Comparison of ENCODE assay signal across 26 mouse cellular contexts in the genomic region with DNA sequence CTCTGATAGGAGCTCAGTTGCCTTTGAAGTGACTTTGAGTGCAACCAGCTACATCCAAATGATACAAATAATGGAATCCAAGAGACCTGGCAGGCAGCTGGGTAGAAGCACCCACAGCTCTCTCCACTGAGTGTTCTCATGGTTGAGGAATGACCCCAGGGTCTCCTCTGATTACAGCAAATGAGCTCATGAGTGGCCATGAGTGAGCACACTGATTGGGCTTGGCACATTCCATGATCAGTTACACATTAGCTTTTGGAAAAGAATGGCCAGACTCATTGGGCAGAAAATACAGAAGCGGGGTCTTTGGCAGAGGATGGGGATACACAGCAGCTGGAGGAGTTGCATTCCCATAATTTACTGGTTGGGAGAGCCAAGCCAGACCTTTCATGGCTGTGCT.
"Had no signal": no experiment of that assay in that cellular context is flagged by ENCODE, and none has a peak within 500 bp of the region (broad histone marks: within the 10 kb centered on the region; RNA-seq: fewer than 3 reads in every experiment).

No protein-coding gene starts in this region.

- H3K4me2 ChIP-seq: heart, embryonic 12.5 days; hindbrain, embryonic 13.5 days; intestine, embryonic 15.5 days; limb, embryonic 13.5 days; limb, embryonic 15.5 days; liver, embryonic 12.5 days had no signal

- H3K4me3 ChIP-seq: gastrocnemius, adult 2 months; heart, embryonic 10.5 days; heart, embryonic 12.5 days; hindbrain, embryonic 10.5 days; hindbrain, embryonic 13.5 days; intestine, embryonic 15.5 days; layer of hippocampus, adult 2 months; left cerebral cortex, adult 2 months; limb, embryonic 13.5 days; limb, embryonic 15.5 days; liver, embryonic 12.5 days had no signal

- H3K36me3 ChIP-seq: heart, embryonic 10.5 days; heart, embryonic 12.5 days; hindbrain, embryonic 10.5 days; hindbrain, embryonic 13.5 days; intestine, embryonic 15.5 days; limb, embryonic 13.5 days; limb, embryonic 15.5 days; liver, embryonic 12.5 days had no signal

- H3K9me3 ChIP-seq: heart, embryonic 10.5 days; heart, embryonic 12.5 days; hindbrain, embryonic 10.5 days; hindbrain, embryonic 13.5 days; intestine, embryonic 15.5 days; limb, embryonic 13.5 days; limb, embryonic 15.5 days; liver, embryonic 12.5 days had no signal

- H3K27me3 ChIP-seq: heart, embryonic 12.5 days; hindbrain, embryonic 13.5 days; intestine, embryonic 15.5 days; limb, embryonic 13.5 days; limb, embryonic 15.5 days; liver, embryonic 12.5 days had no signal

- H3K9ac ChIP-seq: heart, embryonic 12.5 days; hindbrain, embryonic 13.5 days; intestine, embryonic 15.5 days; limb, embryonic 13.5 days; limb, embryonic 15.5 days; liver, embryonic 12.5 days; liver, embryonic 14.5 days had no signal

- DNase-seq: gastrocnemius, adult 2 months; gastrocnemius, postnatal 10 days; gastrocnemius, postnatal 25 days; heart, adult 18-20 months; heart, postnatal 10 days; heart, postnatal 4 days; kidney, adult 18-20 months; kidney, adult 8-10 months; kidney, postnatal 10 days; kidney, postnatal 25 days; kidney, postnatal 4 days; left cerebral cortex, postnatal 4 days had no signal

- H3K27ac ChIP-seq: gastrocnemius, adult 2 months; heart, embryonic 10.5 days; hindbrain, embryonic 10.5 days; hindbrain, embryonic 13.5 days; intestine, embryonic 15.5 days; layer of hippocampus, adult 2 months; left cerebral cortex, adult 2 months; limb, embryonic 13.5 days; limb, embryonic 15.5 days; liver, embryonic 12.5 days; liver, embryonic 14.5 days had no signal

- H3K4me1 ChIP-seq: heart, embryonic 10.5 days; heart, embryonic 12.5 days; hindbrain, embryonic 10.5 days; hindbrain, embryonic 13.5 days; intestine, embryonic 15.5 days; limb, embryonic 13.5 days; limb, embryonic 15.5 days; liver, embryonic 12.5 days had no signal

- ATAC-seq: hindbrain, embryonic 16.5 days; inflammation-experienced regulatory T-cells, adult 6 months; intestine, embryonic 15.5 days; intestine, postnatal 0 days; liver, embryonic 12.5 days had no signal
